Mouse (Mus musculus) hindlimb bud, embryonic 11.5 days (tissue): ENCODE results near the gene Hoxd4.

Source experiments
- DNase-seq: peaks from one replicate; pipeline ENCODE4 v3.0.0-alpha.2; 2012; ENCODE audit warnings: low read depth, low spot score; ENCODE audit errors: extremely low spot score

Hoxd4 gene

GRCm38 (mm10) chr2:74740311-74741091 lies 28.8 kb downstream of the Hoxd4 start:
- no peak for DNase-seq

- DNase-seq: no peak
Measured at GRCm38 (mm10) chr2:74741252-74741978, 29.7 kb downstream of the Hoxd4 start.

- DNase-seq: no peak
Measured at GRCm38 (mm10) chr2:74741979-74742277, 30.2 kb downstream of the Hoxd4 start.

GRCm38 (mm10) chr2:74745540-74746297 lies 34.0 kb downstream of the Hoxd4 start:
- no peak for DNase-seq

GRCm38 (mm10) chr2:74746298-74746921 lies 34.7 kb downstream of the Hoxd4 start:
- DNase-seq: no peak

GRCm38 (mm10) chr2:74747006-74747405 lies 35.3 kb downstream of the Hoxd4 start:
- DNase-seq: no peak

- no peak for DNase-seq
Measured at GRCm38 (mm10) chr2:74747661-74748141, 36.0 kb downstream of the Hoxd4 start.

GRCm38 (mm10) chr2:74748436-74748995 lies 36.8 kb downstream of the Hoxd4 start:
- no peak for DNase-seq

GRCm38 (mm10) chr2:74749337-74750121 lies 37.8 kb downstream of the Hoxd4 start:
- DNase-seq: no peak

GRCm38 (mm10) chr2:74750731-74751250 lies 39.1 kb downstream of the Hoxd4 start:
- DNase-seq: no peak

- no peak for DNase-seq
Measured at GRCm38 (mm10) chr2:74751861-74752260, 40.1 kb downstream of the Hoxd4 start.

- no peak for DNase-seq
Measured at GRCm38 (mm10) chr2:74752431-74753174, 40.9 kb downstream of the Hoxd4 start.

- no peak for DNase-seq
Measured at GRCm38 (mm10) chr2:74753175-74753523, 41.4 kb downstream of the Hoxd4 start.

- no peak for DNase-seq
Measured at GRCm38 (mm10) chr2:74753711-74754110, 42.0 kb downstream of the Hoxd4 start.

- DNase-seq: no peak
Measured at GRCm38 (mm10) chr2:74760146-74760545, 48.4 kb downstream of the Hoxd4 start.

GRCm38 (mm10) chr2:74761941-74762340 lies 50.2 kb downstream of the Hoxd4 start:
- DNase-seq: no peak

- no peak for DNase-seq
Measured at GRCm38 (mm10) chr2:74762522-74763244, 51.0 kb downstream of the Hoxd4 start, which contains the start of gene Hoxd1. Hoxd1 (plus strand) TSS chr2:74762980.

- DNase-seq: no peak
Measured at GRCm38 (mm10) chr2:74763245-74763735, 51.6 kb downstream of the Hoxd4 start.
